Mouse (Mus musculus) fibroblast of lung, adult 2 months (primary cell): ENCODE results near the gene Cct5.

Source experiments
- DNase-seq: peaks from one replicate; pipeline ENCODE4 v3.0.0-alpha.2; 2011; ENCODE audit warnings: low read depth

Gene Cct5

DNA sequence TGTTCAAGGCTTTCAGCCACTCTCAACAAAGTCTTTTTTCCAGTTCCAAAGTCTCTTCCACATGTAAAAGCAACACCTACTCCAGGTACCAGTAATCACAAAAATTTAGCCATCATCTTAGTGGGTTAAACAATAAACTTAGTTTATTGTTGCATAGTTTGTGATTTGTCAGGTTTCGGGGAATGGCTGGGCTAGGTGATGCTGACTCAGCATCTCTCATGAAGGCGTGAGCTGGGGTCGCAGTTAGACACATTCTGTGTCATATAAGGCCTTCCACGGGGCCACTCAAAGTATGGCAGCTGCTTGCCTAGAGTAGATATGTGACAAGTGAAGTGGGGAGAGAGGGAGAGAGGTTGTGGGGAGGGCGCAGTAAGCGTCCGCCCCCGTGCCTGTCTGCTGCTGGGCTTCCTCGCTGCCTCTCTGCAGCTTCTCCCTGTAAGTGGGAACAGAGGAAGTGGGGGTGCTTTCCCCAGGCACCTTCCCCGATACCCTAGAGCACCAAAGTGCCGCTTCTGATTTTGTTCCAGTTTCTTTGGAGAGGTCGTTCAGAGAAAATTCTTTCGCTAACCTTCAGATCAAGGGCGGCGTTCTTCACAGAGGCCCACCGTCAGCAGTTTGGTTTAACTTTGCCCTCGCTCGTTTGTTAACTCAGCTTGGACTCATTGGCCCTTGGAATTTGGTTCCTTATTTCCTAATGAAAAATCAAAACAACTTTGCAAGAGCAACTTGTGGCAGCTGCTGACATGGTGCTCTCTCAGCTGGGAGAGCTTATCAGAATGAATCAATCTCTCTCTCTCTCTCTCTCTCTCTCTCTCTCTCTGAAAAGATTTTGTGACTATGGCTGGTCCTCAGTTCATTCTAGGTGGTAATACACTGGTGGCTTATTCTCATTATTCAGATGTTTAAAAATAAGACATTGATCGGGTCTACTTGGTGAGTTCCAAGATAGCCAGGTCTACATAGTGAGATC lies 37.7 kb downstream of the Cct5 start:
- no peak for DNase-seq

GRCm38 (mm10) chr15:31562847-31563246 lies 38.8 kb downstream of the Cct5 start:
- DNase-seq: no peak

- no peak for DNase-seq
These were observed 39.6 kb downstream of the Cct5 start for GRCm38 (mm10) chr15:31561976-31562375.

DNA sequence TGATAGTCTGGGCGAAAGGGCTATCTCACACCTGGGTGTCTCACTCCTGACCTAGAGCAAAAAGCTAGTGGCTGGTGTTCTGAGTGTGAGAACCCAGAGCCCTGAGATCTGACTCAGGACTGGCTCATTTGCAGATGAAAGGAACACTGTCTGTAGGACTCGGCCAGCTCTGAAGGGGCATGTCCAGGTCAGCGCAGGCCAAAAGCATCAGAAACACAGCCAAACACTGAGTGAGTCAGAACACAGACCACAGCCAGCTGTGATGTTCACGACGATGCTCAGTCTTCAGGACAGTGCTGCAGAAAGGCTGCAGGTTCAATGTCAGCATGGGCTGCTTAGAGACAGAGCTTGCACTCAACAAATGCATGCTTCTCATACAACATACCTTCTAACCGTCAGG lies 40.2 kb downstream of the Cct5 start:
- peak; percentile 81 for DNase-seq

DNA sequence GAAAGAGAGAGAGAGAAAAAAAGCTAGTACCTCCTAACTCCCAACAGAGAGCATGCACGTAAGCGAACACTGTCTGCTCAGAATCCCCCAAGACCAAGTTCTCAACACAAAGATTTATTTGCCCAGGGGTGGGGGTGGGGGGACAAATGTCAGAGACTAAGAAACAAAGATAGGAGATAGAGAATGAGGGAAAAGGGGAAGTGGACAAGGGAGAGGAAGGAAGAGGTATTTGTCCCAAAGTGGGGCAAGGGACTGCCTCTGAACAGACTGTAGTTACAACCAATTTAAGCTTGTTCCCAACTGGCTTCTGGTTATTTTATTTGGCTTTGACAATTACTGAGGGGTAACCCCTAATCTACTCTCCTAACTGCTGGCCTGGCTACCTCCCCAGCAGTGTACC lies 46.7 kb downstream of the Cct5 start:
- no peak for DNase-seq

GRCm38 (mm10) chr15:31550381-31550780 lies 51.2 kb downstream of the Cct5 start:
- DNase-seq: no peak

- DNase-seq: no peak
These were observed 54.2 kb downstream of the Cct5 start for GRCm38 (mm10) chr15:31547421-31547820.

DNA sequence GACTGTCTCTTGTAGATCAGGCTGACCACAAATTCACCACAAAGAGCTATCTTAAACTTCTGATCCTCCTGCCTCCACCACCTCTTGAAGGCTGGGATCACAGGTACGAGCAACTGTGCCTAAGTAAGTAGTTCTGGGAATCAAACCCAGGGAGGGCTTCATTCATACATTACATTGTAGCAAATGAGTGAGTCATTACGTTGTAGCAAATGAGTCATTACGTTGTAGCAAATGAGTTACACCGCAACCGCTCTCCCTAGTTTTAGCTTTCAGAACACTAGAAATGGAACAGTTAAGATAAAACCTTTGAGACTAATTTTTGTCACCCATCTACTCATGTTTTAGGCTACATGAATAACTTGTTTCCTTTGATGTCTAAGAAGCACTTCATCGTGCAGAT lies 55.3 kb downstream of the Cct5 start:
- no peak for DNase-seq

- no peak for DNase-seq
These were observed 56.5 kb downstream of the Cct5 start for GRCm38 (mm10) chr15:31545058-31545457.

DNA sequence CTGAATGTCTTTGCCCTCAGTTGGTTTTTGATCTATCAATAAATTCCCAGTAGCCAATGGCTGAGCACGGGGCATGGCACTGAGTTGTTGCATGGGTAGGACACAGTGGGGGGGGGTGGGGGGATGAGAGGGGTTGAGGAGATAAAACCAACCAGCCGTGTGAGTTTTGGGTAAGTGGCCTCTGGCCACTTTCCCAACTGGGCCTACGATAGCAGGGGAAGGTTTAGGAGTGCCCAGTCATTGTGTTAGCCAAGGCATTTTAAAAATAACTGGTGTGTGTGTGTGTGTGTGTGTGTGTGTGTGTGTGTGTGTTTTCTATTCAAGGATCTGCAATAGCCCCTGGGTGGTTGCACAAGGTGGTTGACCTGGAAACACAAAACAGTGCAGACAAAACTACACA lies 58.4 kb downstream of the Cct5 start:
- no peak for DNase-seq

DNA sequence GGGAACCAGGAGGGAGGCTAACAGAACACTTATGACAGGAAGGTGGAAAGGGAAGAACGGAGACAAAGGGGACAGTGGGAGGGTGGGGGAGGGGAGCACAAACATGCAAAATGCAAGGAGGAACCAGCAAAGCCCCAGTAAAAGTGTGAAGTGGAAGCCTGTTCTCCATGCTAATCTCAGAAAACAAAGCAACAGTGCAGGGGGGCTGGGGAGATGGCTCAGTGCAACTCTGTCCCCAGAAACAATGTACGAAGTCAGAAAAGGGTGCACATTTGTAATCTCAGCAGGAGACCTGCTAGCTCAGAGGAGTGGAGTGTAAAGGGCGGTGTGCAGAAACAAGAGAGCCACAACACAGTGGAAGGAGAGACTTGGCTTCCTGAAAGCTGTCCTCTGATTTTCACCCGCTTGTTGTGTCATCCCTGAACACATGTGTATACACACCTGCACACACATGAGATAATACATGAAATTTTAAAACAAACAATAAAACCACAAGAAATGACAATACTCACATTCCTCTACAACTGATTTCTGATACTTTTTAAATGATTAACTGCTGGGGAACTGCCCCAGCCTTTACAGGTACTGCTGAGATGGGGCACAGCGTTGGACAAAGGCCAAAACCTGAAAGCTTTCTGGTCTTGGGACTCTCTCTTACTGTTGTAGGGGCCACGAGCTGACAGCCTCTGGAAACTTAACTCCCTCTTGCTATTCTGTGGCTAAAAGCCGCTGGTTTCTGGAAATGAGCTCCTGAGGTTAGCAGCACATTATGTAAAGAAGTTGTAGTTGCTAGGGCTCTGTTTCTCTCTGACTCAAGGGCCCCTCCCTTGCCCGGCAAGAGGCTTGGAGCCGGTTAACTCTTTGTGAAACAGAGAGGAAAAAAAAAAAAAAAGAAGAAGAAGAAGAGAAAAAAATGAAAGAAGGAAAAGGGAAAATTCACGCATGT lies 59.3 kb downstream of the Cct5 start:
- DNase-seq: no peak
